Mouse (Mus musculus) erythroblast, embryonic 14.5 days (primary cell): Measurements from ENCODE around the gene Phf5a.

ENCODE experiments used
- GATA1 ChIP-seq: IDR thresholded peaks from 2 replicates; pipeline ENCODE4 v1.6.1; 2012; ENCODE audit warnings: low read length, inconsistent platforms, mixed read lengths
- TAL1 ChIP-seq: IDR thresholded peaks from 3 replicates; pipeline ENCODE4 v1.6.1; 2012; ENCODE audit warnings: low read length, inconsistent platforms, mixed read lengths

- TF ChIP-seq GATA1 (no peak), TAL1 (no peak)
Observed at GRCm38 (mm10) chr15:81852411-81853000, 19.2 kb downstream of the Phf5a start.
